Mouse (Mus musculus) small intestine, adult 2 months (tissue): Measurements from ENCODE around the gene Thada.

ENCODE experiments used
- CTCF ChIP-seq: fragments of 200-500 bp; IDR thresholded peaks from 2 replicates; pipeline ENCODE4 v1.5.1; 2012; ENCODE audit warnings: low read depth, mild to moderate bottlenecking, control low read depth, inconsistent platforms, low read length, moderate library complexity, mixed read lengths; ENCODE audit not compliant: insufficient replicate concordance, insufficient read length; ENCODE audit errors: extremely low read depth
- POLR2A ChIP-seq: fragments of 200-500 bp; IDR thresholded peaks from 2 replicates; pipeline ENCODE4 v1.6.1; 2012; ENCODE audit warnings: low read depth, mild to moderate bottlenecking, control low read depth, inconsistent platforms, low read length, moderate library complexity

DNA sequence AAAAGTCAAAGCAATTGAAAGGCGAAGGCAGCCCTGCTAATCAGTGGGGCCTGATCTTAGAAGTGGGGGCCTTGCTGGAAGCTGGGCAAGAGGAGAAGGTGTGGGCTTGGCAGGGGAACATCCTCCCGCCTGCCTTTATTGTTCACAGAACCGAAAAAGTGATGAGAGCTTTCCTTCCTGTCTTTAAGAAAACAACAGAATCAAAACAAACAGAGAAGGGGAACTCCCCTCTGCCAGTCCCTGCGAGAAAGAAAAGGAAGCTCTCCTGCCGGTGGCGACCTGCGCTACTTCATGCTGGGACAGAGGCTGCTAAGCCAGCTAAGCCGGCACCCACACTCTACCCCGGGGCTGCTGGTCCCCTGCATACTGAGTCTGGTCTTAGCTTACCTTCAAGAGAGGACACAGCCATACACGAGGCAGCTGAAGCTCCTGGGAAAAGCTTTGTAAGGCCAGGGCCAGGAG, 320.1 kb downstream of the Thada start:
- TF ChIP-seq POLR2A, result no peak
- no peak for TF ChIP-seq CTCF
